Mouse (Mus musculus): Measurements from ENCODE around the gene Tor1a. TPM values are rescaled to one million over a fixed set of nuclear protein-coding genes. Genes with fewer than 3 reads are reported as not detected.
A peak's percentile ranks its signal among the peaks of the same experiment; 100 is the strongest.
"Not testable (repeated sequence)": the region's sequence is repeated elsewhere in the genome, so short reads cannot be mapped to it uniquely, and the experiment has no call there.

Gene Tor1a
- polyA plus RNA-seq, 1 experiment = 75.1 TPM

DNA sequence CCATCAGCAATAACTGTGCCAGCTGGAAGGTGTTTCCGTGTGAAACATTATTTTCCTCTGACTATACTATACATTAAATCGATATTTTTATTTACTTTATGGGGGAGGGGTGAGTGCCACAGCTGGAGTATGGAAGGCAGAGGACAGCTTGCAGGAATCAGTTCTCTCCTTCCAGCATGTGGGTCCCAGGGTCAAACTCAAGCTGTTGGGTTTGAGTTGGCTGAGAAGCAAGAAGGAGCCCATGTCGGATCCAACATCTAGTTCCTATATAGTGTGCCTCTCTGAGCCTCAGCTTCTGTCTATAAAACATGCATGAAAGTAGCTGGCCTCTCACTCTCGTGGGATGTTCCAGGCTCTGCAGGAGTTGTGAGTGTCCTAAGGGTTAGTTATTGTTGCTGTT is 41.4 kb downstream of the Tor1a start:
- Histone ChIP-seq H3K4me1 (peaks cover 48% of the 10 kb centered on the region), H3K4me3 (replicated peaks) (no peak overlapping the region), H3K36me3 (replicated peaks; ENCODE audit: low read length) (no peaks in the 10 kb centered on the region), H3K27me3 (replicated peaks) (peaks cover 30% of the 10 kb centered on the region), H3K9me3 (no peaks in the 10 kb centered on the region)
- TF ChIP-seq GATA1 (IDR thresholded peaks at IDR 0.05; ENCODE audit: borderline replicate concordance, low read length) = no peak
- no peak for TF ChIP-seq FLI1 (IDR thresholded peaks at IDR 0.05; ENCODE audit: low read length)

GRCm38 (mm10) chr2:30925181-30925580 is 42.6 kb downstream of the Tor1a start:
- Histone ChIP-seq H3K4me1 (peaks cover 48% of the 10 kb centered on the region), H3K27me3 (replicated peaks) (peaks cover 38% of the 10 kb centered on the region), H3K36me3 (replicated peaks; ENCODE audit: low read length) (no peaks in the 10 kb centered on the region), H3K9me3 (no peaks in the 10 kb centered on the region), H3K4me3 (replicated peaks) (no peak overlapping the region)
- no peak for TF ChIP-seq GATA1 (IDR thresholded peaks at IDR 0.05; ENCODE audit: borderline replicate concordance, low read length)
- no peak for TF ChIP-seq FLI1 (IDR thresholded peaks at IDR 0.05; ENCODE audit: low read length)

- no peak overlapping the region for H3K4me3 ChIP-seq (replicated peaks)
- peaks cover 31% of the 10 kb centered on the region for H3K4me1 ChIP-seq
- no peaks in the 10 kb centered on the region for H3K9me3 ChIP-seq
- no peaks in the 10 kb centered on the region for H3K36me3 ChIP-seq (replicated peaks; ENCODE audit: low read length)
- peaks cover 47% of the 10 kb centered on the region for H3K27me3 ChIP-seq (replicated peaks)
- TF ChIP-seq FLI1 (IDR thresholded peaks at IDR 0.05; ENCODE audit: low read length) (no peak), GATA1 (IDR thresholded peaks at IDR 0.05; ENCODE audit: borderline replicate concordance, low read length) (no peak)
Measured at GRCm38 (mm10) chr2:30923099-30923498, 44.6 kb downstream of the Tor1a start.

DNA sequence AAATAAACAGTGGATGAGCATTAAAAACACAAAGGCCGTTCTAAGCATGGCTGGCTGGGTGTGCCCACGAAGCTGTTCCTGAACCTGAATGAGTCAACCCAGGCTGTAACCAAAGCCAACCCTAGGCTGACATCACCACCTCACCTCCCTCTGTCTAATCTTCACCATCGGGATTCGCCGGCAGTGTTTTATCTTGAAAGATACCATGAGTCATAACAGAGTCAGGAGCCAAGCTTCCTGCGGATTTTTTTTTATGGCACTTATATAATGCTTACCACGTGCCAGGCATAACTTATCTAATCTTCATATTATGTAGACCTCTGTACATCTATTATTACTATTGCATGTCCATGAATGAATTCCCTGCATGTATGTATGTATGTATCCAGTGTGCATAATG is 47.5 kb downstream of the Tor1a start:
- H3K27me3 ChIP-seq (replicated peaks) = peaks cover 54% of the 10 kb centered on the region
- TF ChIP-seq GATA1 (IDR thresholded peaks at IDR 0.05; ENCODE audit: borderline replicate concordance, low read length) (no peak), FLI1 (IDR thresholded peaks at IDR 0.05; ENCODE audit: low read length) (no peak)
- H3K36me3 ChIP-seq (replicated peaks; ENCODE audit: low read length) = no peaks in the 10 kb centered on the region
- H3K4me1 ChIP-seq = peaks cover 9% of the 10 kb centered on the region
- no peaks in the 10 kb centered on the region for H3K9me3 ChIP-seq
- no peak overlapping the region for H3K4me3 ChIP-seq (replicated peaks)

DNA sequence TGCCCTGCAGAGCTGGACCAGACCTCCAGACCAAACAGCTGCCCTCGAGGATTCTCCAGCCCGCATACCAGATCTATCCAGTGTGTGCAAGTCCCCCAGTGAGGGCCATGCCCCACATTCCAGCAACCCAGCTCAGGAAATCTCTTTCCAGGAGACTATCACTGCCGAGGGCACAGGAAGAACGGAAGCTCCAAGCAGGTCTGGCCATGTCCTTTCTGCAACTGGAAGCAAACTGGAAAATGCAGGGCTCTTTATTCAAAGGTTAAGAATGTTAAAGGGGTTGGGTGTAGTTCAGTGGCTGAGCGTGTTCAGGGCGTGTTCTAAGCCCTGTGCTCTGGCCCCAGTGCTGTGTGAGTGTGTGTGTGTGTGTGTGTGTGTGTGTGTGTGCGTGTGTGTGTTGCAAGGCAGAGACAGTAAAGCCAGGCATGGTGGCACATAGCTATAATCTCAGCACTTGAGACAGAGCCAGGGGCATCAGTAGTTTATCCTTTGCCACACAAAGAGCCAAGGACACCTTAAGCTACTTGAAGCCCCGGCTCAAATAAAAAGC is 48.9 kb downstream of the Tor1a start:
- no peaks in the 10 kb centered on the region for H3K9me3 ChIP-seq
- TF ChIP-seq FLI1 (IDR thresholded peaks at IDR 0.05; ENCODE audit: low read length) (no peak), GATA1 (IDR thresholded peaks at IDR 0.05; ENCODE audit: borderline replicate concordance, low read length) (no peak)
- H3K4me1 ChIP-seq = peaks cover 4% of the 10 kb centered on the region; the same call in 1 of the 2 replicates
- H3K27me3 ChIP-seq (replicated peaks) = peaks cover 54% of the 10 kb centered on the region
- H3K4me3 ChIP-seq (replicated peaks) = no peak overlapping the region
- no peaks in the 10 kb centered on the region for H3K36me3 ChIP-seq (replicated peaks; ENCODE audit: low read length)

DNA sequence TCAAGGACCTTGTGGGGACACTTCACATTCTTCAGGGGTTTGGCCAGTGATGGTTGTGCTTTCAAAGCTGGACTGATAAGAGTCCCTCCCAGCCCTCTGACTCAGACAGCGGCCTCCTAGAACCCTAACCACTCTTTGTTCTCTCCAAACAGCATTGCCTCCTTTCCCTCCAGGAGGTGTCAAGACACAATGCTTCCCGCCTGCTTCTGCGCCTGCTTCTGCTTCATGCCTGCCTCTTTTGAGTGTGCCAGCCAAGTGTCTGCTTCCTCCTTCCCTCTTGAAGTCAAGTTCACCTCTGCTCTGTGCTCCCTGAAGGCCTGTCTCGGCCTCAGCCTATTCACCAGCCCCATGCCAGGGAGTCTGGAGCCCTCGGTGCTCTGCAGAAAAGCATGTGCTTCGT is 49.6 kb downstream of the Tor1a start:
- peaks cover 55% of the 10 kb centered on the region for H3K27me3 ChIP-seq (replicated peaks)
- peaks cover 9% of the 10 kb centered on the region for H3K4me1 ChIP-seq
- H3K36me3 ChIP-seq (replicated peaks; ENCODE audit: low read length) = no peaks in the 10 kb centered on the region
- H3K9me3 ChIP-seq = no peaks in the 10 kb centered on the region
- TF ChIP-seq FLI1 (IDR thresholded peaks at IDR 0.05; ENCODE audit: low read length) (no peak), GATA1 (IDR thresholded peaks at IDR 0.05; ENCODE audit: borderline replicate concordance, low read length) (no peak)
- no peak overlapping the region for H3K4me3 ChIP-seq (replicated peaks)

GRCm38 (mm10) chr2:30917649-30918048 is 50.1 kb downstream of the Tor1a start:
- peaks cover 12% of the 10 kb centered on the region for H3K4me1 ChIP-seq
- no peaks in the 10 kb centered on the region for H3K36me3 ChIP-seq (replicated peaks; ENCODE audit: low read length)
- TF ChIP-seq GATA1 (IDR thresholded peaks at IDR 0.05; ENCODE audit: borderline replicate concordance, low read length) (no peak), FLI1 (IDR thresholded peaks at IDR 0.05; ENCODE audit: low read length) (no peak)
- H3K27me3 ChIP-seq (replicated peaks) = peaks cover 58% of the 10 kb centered on the region
- H3K9me3 ChIP-seq = no peaks in the 10 kb centered on the region
- H3K4me3 ChIP-seq (replicated peaks) = peak overlapping the region; percentile 43

DNA sequence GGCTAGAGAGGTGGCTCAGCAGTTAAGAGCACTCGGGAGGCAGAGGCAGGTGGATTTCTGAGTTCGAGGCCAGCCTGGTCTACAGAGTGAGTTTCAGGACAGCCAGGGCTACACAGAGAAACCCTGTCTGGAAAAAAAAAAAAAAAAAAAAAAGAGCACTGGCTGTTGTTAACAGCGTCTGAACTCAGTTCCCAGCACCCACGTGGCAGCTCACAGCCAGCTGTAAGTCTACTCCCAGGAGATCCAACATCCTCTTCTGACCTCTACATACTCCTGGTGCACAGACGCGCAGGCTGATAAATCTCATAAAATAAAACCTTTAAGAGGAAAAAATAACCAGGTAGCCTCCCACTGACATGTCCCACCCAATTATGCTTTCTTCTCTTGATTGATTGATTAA is 51.8 kb downstream of the Tor1a start:
- H3K36me3 ChIP-seq (replicated peaks; ENCODE audit: low read length); H3K4me3 ChIP-seq (replicated peaks); H3K9me3 ChIP-seq: not testable (repeated sequence)
- peaks cover 14% of the 10 kb centered on the region for H3K4me1 ChIP-seq
- H3K27me3 ChIP-seq (replicated peaks) = peaks cover 49% of the 10 kb centered on the region

DNA sequence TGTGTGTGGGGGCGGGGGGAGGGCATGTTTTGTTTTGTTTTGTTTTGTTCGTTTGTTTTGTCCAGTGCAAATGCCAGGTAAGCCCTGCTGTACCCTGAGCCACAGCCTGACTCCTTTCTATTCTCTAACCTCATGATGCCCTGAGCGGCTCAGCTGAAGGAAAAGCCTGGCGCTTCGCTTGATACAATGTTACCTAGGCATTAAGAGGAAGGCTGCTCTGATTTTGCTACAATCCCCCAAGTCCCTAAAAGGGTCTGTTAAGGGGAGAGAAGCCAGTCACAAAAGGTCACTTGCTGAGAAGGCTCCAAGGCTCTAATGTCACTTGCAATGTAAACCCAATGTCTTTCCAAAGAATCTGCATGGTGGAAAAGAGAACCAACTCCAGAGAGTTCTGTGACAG is 52.4 kb downstream of the Tor1a start:
- Histone ChIP-seq H3K36me3 (replicated peaks; ENCODE audit: low read length) (no peaks in the 10 kb centered on the region), H3K9me3 (no peaks in the 10 kb centered on the region), H3K4me3 (replicated peaks) (no peak overlapping the region), H3K27me3 (replicated peaks) (peaks cover 44% of the 10 kb centered on the region), H3K4me1 (peaks cover 14% of the 10 kb centered on the region)
- TF ChIP-seq GATA1 (IDR thresholded peaks at IDR 0.05; ENCODE audit: borderline replicate concordance, low read length) (no peak), FLI1 (IDR thresholded peaks at IDR 0.05; ENCODE audit: low read length) (no peak)

GRCm38 (mm10) chr2:30914836-30915235 is 52.9 kb downstream of the Tor1a start:
- TF ChIP-seq FLI1 (IDR thresholded peaks at IDR 0.05; ENCODE audit: low read length) = no peak
- TF ChIP-seq GATA1 (IDR thresholded peaks at IDR 0.05; ENCODE audit: borderline replicate concordance, low read length) = no peak
- Histone ChIP-seq H3K4me3 (replicated peaks) (no peak overlapping the region), H3K36me3 (replicated peaks; ENCODE audit: low read length) (no peaks in the 10 kb centered on the region)

GRCm38 (mm10) chr2:30913022-30913421 is 54.7 kb downstream of the Tor1a start:
- TF ChIP-seq FLI1 (IDR thresholded peaks at IDR 0.05; ENCODE audit: low read length) = no peak
- no peak for TF ChIP-seq GATA1 (IDR thresholded peaks at IDR 0.05; ENCODE audit: borderline replicate concordance, low read length)
- Histone ChIP-seq H3K4me3 (replicated peaks) (no peak overlapping the region), H3K9me3 (no peaks in the 10 kb centered on the region), H3K27me3 (replicated peaks) (peaks cover 41% of the 10 kb centered on the region), H3K4me1 (peaks cover 10% of the 10 kb centered on the region), H3K36me3 (replicated peaks; ENCODE audit: low read length) (no peaks in the 10 kb centered on the region)

More at GRCm38 (mm10) chr2:30914836-30915235, 52.9 kb downstream of the Tor1a start:
- Histone ChIP-seq H3K4me1 (peaks cover 14% of the 10 kb centered on the region), H3K27me3 (replicated peaks) (peaks cover 41% of the 10 kb centered on the region), H3K9me3 (no peaks in the 10 kb centered on the region)

Data from megakaryocyte, embryonic 14.5 days (primary cell).